Mouse (Mus musculus) spleen, adult 2 months (tissue): ENCODE measurements around the gene Larp4.

Experiments used
- CTCF ChIP-seq: fragments of 200-500 bp; IDR thresholded peaks from 2 replicates; pipeline ENCODE4 v1.5.1; 2011; ENCODE audit warnings: mild to moderate bottlenecking, inconsistent platforms; ENCODE audit not compliant: insufficient read depth, insufficient read length, insufficient replicate concordance; ENCODE audit errors: extremely low read depth
- POLR2A ChIP-seq: fragments of 200-500 bp; IDR thresholded peaks from 2 replicates; pipeline ENCODE4 v1.6.1; 2011; ENCODE audit warnings: low read depth, low read length, inconsistent platforms

GRCm38 (mm10) chr15:100029900-100030299, 60.0 kb downstream of the Larp4 start:
- TF ChIP-seq CTCF, result no peak
- TF ChIP-seq POLR2A, result no peak
